Mouse (Mus musculus) brown adipose tissue, adult 24 weeks (tissue): ENCODE measurements around the gene Nup98. TPM values are rescaled to one million over a fixed set of nuclear protein-coding genes. Genes with fewer than 3 reads are reported as not detected.

Experiments used
- H3K27ac ChIP-seq: fragments of 200-500 bp; replicated peaks from 2 replicates; pipeline ENCODE4 v1.5.1; 2012; ENCODE audit warnings: low read depth, mild to moderate bottlenecking, low read length
- H3K4me1 ChIP-seq: fragments of 200-500 bp; 2 replicates; pipeline ENCODE4 v1.6.1; 2012; ENCODE audit warnings: low read length, mixed read lengths; ENCODE audit not compliant: control insufficient read depth, insufficient read depth, insufficient read length
- H3K4me3 ChIP-seq: fragments of 200-500 bp; 2 replicates; pipeline ENCODE4 v1.5.1; 2012; ENCODE audit warnings: low read depth, mild to moderate bottlenecking, low read length, moderate library complexity; ENCODE audit not compliant: insufficient read depth
- polyA plus RNA-seq: library from polyadenylated mRNA; stranded (reverse); fragments of >200 nt; gene quantifications from 2 replicates; pipeline ENCODE4 v1.2.4, GENCODE M21; 2012; ENCODE audit not compliant: missing spikeins, insufficient read depth, insufficient read length

Gene Nup98
- 10.3 and 12.3 TPM in 2 replicates for polyA plus RNA-seq

DNA sequence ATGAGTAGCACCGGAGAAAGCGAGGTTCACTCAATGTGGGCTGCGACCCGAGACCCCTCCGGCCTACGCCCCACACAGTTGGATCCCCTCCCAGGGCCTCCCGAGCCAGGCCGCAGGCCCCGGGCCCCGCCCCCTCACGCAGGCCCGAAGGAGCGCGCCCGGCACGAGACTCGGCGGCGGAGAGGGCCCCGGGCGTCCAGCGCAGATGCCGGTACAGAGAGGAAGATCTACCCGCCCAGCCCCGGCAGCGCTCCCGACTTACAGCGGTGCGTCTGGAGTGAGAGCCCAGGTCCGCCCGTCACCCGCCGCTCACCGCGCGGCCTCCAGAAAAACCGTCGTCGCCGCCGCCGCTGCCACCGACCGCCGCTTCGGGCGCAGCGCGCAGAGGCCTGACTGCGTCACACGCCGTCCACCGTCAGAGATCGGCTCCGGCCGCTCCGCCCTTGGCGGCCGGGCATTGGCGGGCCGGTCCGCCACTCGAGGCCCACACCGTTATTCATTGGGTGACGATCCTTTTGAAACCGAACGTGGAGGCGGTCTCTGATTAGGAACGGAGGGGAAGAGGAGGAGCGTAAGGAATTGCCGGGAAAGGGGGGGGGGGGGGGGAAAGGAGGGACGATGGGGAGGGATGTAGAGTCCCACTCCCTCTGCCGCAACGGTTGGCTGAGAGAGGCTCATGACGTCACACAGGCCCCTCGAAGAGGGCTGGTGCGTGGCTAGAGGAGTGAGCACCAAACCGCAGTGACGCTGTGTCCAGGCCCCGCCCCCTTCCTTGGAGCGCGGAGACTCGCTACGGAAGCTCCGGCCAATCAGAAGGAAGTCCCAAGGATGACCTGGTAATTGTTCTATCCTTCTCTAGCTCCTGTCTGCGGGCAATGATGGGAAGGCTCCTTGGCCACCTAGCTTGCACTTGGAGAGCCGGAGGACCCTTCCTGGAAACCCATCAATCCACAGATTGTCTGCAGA lies at the start of gene Nup98, which contains the start of gene Pgap2:
Gene Nup98 (minus strand): TSS at position 421 of the 966 bp plus-strand sequence.
Gene Pgap2 (plus strand): TSS at position 453 of the 966 bp plus-strand sequence.
- Histone ChIP-seq H3K4me3 (peak within 1 kb of the TSS; percentile 82), H3K4me1 (peaks cover 4% of the 10 kb centered on the region), H3K27ac (peak within 1 kb of the TSS; percentile 93)

DNA sequence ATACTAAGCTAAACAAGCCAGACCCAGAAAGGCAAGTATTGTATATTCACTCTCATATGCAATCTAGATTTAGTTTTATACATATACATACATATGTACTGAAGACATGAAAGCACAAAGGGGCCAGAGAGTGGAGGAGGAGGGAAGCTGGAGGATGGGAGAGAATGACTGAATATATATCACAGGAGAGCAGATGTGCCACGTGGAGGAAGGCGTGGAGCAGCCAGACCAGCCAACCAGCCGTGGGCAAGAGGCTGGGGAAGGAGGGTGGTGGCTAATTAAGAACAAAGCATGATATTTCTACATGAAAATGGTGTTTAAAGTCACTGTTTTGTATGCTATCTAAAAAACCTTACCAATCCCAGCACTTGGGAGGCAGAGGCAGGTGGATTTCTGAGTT lies 48.8 kb upstream of the Nup98 start:
- Histone ChIP-seq H3K4me3 (no peak overlapping the region), H3K27ac (no peak overlapping the region), H3K4me1 (no peaks in the 10 kb centered on the region)

DNA sequence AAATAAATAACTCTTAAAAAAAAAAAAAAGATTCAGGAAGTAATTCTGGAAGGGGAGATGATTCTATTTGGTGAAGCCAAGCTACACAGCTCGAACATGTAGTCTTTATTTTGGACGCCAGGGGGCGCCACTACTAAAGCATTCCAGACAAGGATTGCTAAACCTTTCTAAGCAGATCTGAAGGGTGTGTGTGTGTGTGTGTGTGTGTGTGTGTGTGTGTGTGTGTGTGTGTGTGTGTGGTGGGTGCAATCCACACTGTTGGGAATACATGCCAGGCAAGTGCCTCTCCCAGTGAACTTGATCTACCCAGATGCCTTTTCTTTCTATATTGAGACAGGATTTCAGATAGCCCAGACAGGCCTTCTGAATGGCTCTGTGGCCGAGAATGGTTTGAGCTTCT lies 48.2 kb upstream of the Nup98 start:
- H3K4me3 ChIP-seq: no peak overlapping the region
- H3K4me1 ChIP-seq: no peaks in the 10 kb centered on the region
- no peak overlapping the region for H3K27ac ChIP-seq

DNA sequence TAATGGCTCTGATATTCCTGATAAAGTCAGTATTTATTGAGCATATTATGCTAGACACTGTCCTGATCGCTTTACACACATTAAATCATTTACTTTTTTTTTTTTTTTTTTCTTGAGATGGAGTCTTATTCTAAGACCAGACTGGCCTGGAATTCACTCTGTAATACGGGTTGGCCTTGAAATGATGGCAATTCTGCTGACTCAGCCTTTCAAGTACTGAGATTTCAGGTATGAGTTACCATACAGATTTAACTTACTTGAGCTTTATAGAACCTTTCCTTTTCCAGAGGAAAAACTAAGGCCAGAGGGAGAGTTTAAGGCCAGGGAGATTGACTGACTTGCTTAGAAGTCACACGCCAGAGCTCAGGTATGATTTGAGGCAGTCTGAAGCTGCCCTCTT lies 46.7 kb upstream of the Nup98 start:
- Histone ChIP-seq H3K4me1 (no peaks in the 10 kb centered on the region), H3K4me3 (no peak overlapping the region)

DNA sequence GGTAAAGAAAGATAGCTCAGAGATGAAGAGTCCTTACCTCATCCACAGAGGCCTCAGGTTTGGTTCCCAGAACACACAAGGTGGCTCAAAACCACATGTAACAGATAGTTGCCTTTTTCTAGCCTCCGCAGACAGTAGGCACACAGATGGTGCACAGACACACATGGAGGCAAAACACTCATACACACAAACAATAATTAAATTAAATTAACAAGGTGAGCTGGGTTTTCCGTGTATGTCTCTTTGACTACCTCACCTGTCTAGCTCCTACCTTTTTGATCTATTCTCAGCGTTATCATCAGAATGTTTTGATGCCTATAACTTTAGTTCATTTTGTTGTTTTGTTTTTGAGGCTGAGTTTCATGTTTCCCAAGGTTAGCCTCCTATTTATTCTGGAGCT lies 46.0 kb upstream of the Nup98 start, which contains the start of gene Rhog:
Gene Rhog (minus strand): TSS at position 101 of the 400 bp plus-strand sequence.
- H3K4me1 ChIP-seq: no peaks in the 10 kb centered on the region
- H3K27ac ChIP-seq: no peak within 1 kb of the TSS
- H3K4me3 ChIP-seq: no peak within 1 kb of the TSS

More for the DNA sequence above, 46.7 kb upstream of the Nup98 start:
- H3K27ac ChIP-seq: no peak overlapping the region

DNA sequence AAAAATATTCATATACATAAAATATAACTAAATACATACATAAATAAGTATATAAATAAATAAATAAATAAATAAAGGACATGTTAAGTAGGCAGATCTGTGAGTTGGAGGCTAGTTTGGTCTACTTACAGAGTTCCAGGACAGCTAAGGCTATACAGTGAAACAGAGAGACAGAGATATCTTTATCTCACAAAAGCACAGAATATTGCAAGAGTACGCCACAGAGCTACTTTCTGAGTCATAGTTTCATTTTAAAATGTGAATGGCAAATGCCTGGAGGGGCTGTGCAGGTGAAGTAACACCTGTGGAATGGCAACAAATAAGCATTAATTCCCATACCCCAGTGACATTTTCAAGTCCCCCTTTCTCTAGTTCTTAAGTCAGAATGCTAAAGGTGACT lies 43.7 kb upstream of the Nup98 start:
- no peaks in the 10 kb centered on the region; the same call in 1 of the 2 replicates for H3K4me1 ChIP-seq
- no peak overlapping the region for H3K27ac ChIP-seq
- no peak overlapping the region for H3K4me3 ChIP-seq

DNA sequence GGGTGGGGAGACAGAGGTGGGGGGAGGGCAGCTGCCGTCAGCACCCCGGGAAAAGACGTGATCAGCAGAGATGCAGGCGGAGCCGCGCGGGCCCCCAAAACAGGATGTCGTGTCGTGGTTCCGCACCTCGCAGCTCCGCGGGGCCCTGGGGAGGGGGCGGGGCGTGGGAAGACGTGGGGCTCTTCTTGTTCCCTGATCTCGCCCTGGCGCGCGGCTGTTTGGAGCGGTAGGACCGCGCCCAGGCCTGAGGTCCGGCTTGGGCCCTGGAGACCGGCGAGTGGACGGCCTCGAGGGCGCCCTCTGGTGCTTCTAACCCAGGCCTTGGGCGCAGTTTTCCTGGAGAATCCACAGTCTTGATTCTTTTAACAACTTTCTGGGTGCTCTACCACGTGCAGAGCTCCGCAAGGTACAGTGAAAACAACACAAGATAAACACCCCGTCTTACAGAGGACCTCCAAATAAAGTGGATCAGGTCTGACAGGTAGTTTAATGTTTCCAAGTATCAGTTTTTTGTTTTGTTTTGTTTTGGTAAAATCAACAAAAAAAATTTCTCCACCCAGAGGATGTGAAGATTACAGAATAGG lies 40.7 kb upstream of the Nup98 start:
- Histone ChIP-seq H3K27ac (peak overlapping the region; percentile 91), H3K4me1 (peaks cover 16% of the 10 kb centered on the region), H3K4me3 (peak overlapping the region; percentile 91)

DNA sequence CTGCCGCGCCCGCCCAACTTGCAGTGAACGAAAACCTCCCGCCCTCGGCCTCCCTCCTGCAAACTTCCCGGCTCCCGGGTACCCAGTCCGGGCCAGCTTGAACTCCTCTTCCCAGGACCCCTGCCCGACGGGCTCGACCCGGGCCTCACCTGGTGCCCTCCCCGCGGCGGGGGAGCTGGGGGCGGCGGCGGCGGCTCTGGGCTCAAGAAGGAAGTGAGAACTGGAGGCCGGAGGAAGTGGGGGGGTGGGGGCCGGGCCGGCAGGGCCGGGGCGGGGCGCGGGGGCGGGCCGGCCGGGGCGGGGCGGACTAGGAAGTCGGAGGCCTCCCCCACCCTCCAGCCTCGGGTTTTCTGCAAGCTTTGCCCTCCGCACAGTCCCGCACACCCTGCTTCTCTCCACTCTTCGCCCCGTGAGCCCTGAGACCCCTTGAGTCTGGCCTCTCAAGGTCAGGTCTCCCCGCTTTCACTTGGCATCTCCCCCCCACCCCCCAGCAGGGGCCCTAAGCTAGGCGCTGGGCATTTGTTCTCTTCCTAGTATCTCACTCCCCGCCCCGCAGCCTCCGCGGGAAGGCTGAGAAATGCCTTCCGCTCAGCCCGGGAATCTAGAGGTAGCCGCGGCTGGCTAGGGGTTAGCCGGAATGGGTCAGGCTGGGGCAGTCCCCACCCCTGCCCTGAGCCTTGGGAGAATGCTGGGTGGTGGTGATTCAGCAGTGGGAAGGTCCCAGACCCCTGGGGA lies 40.1 kb upstream of the Nup98 start:
- Histone ChIP-seq H3K4me3 (peak overlapping the region; percentile 100), H3K27ac (peak overlapping the region; percentile 91), H3K4me1 (peaks cover 22% of the 10 kb centered on the region)

DNA sequence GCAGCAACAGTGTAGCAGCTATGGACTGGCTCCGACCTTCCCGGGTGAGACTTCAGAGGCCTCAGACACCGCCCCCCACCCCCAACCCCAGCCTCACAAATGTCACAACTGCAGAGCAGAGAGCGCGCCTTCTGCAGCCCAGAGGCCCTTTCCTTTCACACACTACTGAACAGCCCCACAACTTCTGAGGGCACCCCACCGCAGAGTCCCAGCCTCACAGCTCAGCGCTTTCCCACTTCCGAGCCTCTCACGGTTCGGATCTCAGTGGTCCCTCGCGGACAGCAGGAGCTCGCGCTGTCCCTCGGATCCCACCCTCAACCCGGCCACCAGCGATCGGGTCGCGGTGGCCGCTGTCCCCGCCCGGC lies 39.5 kb upstream of the Nup98 start:
- Histone ChIP-seq H3K27ac (peak overlapping the region; percentile 91), H3K4me3 (peak overlapping the region; percentile 100), H3K4me1 (peaks cover 28% of the 10 kb centered on the region)

DNA sequence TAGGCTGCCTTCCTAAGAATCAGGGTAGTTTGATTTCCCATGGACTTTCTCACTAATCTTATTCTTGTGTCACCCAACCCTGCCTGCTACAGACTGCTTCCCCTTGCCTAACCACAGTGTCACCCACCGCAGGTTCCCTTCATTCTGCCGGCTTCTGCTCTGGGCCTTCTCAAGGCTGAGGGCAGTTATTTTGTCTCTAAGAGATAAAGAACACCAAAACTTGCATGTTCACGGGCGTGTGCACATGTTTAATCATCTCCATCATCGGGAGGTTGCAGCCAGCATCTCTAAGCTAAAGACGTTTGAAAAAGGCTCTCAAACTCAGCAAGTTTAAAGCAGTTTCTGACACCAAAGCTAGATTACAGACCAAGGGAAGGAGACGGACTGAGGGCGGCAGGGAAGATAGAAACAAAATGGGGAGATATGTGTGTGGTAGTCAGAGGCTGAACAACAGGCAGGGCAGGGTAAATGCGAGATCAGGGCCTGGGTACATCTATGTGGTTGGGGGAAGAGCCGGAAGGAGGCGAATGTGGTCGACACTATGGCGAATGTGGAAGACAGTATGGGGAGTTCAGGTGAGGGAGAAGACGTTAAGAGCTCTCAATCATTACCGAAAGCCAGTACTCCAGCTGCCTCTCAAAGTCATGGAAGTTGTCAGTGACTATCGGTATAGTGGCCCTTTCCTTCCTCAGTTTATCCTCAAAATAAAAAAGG lies 38.9 kb upstream of the Nup98 start:
- peak overlapping the region; percentile 91 for H3K27ac ChIP-seq
- H3K4me1 ChIP-seq: peaks cover 34% of the 10 kb centered on the region
- H3K4me3 ChIP-seq: peak overlapping the region; percentile 100

DNA sequence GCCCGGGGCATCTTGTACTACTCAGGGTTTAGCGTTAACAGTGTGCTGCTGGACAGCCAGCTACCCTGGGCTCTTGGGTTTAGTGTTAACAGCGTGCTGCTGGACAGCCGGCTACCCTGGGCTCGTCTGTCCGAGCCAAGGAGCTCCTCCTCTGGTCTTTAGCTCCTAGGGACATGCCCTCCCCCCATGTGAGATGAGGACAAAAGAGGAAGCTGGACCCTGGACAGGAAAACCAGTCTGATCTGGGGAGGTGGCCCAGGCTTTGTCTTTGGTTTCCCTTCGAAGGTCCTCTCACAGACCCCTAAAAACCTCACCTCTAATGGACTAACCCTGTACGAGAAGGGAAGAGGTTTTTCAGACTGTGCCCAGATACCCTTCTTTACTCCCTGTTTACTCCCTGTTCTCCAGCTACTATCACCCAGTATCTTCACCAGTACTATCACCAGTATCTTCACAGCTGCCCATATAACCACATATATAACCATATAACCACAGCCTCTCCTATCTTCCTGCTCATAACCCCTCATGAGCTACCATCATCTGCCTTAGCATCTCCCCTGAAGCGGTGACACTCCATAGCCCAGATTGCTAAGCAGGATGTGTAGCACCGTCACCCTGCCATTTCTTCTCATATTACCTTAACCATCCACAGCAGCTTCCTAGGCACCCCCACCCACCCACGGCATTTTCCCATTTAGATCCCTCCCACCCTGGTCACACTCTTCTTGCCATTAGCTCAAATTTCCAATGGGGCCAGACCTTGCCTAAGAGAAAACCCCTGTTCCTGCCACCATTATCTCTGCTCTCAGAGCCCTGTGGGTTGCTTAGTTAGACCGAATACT lies 37.2 kb upstream of the Nup98 start:
- Histone ChIP-seq H3K27ac (peak overlapping the region; percentile 91), H3K4me3 (peak overlapping the region; percentile 100), H3K4me1 (peaks cover 36% of the 10 kb centered on the region)

DNA sequence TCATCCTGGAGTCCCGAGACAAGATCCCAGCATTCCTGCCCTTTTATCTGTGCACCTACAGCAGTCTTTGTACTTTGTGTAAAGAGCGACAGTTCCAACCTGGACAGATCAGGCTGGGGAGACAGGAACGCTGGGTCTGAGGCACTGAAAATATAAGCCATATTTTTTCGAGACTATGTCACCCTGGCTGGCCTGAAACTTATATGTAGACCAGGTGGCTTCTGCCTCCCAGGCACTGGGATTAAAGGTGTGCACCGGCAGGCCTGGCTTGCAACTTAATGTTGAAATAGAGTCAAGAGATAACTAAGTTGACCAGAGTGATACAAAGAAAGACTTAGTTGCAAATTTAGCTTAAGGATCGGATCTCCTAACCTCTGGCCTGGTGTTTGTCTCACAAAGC lies 36.3 kb upstream of the Nup98 start:
- Histone ChIP-seq H3K27ac (peak overlapping the region; percentile 48), H3K4me1 (peaks cover 36% of the 10 kb centered on the region), H3K4me3 (peak overlapping the region; percentile 100; the same call in 1 of the 2 replicates)

DNA sequence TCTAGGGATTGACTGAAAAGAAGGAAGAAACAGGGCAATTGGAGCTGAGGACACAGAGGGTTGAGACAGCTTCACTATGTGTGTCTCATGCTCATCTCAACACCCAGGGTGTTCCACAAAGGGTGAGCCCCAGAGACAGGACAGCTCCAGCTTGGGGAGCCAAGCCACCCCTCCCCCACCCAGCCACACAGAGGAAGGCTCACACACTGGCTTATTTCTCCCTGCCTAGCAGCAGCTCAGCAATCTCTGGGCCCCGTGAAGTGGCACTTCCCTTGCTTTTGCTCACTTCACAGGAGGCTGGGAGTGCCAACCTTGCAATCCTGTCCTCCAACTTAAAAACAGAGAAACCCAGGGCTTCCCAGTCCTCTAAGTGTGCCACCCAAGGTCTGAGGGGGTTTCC lies 35.8 kb upstream of the Nup98 start:
- peaks cover 38% of the 10 kb centered on the region for H3K4me1 ChIP-seq
- peak overlapping the region; percentile 3; the same call in 1 of the 2 replicates for H3K4me3 ChIP-seq
- peak overlapping the region; percentile 48 for H3K27ac ChIP-seq
